Mouse (Mus musculus) lung, adult 10 weeks (tissue): Measurements from ENCODE around the gene Riox2. TPM values are rescaled to one million over a fixed set of nuclear protein-coding genes. Genes with fewer than 3 reads are reported as not detected.

Experiments
- polyA plus RNA-seq: library from polyadenylated mRNA; stranded (reverse); fragments of 350-450 nt; fragmentation: Illumina TruSeq; extraction: RNeasy Lipid Tissue Mini Kit (QIAGEN cat#74804); gene quantifications from one replicate; pipeline ENCODE4 v1.2.3, GENCODE M21; 2014; ENCODE audit warnings: low read depth, low replicate concordance; ENCODE audit not compliant: insufficient read depth

Gene Riox2
- polyA plus RNA-seq: 10.7 TPM

GRCm38 (mm10) chr16:59471637-59472278 lies at the start of gene Riox2:
Riox2 (plus strand) TSS chr16:59471775.

Other genes starting within 250 kb of the Riox2 start
- not detected for gene Olfr201, start 199.1 kb upstream of the Riox2 start, polyA plus RNA-seq
- gene Olfr202, start 185.0 kb upstream of the Riox2 start, polyA plus RNA-seq: not detected
- not detected for gene Olfr203, start 172.9 kb upstream of the Riox2 start, polyA plus RNA-seq
- not detected for gene Olfr204, start 153.5 kb upstream of the Riox2 start, polyA plus RNA-seq
- gene Olfr205, start 140.6 kb upstream of the Riox2 start, polyA plus RNA-seq: not detected
- gene Olfr206, start 122.5 kb upstream of the Riox2 start, polyA plus RNA-seq: not detected
- gene Olfr209, start 107.8 kb upstream of the Riox2 start, polyA plus RNA-seq: not detected
- gene Gabrr3, start 64.4 kb upstream of the Riox2 start, polyA plus RNA-seq: not detected
- gene Crybg3, start 129.2 kb downstream of the Riox2 start, polyA plus RNA-seq: 9.2 TPM
- 12.5 TPM for gene Arl6, start 167.6 kb downstream of the Riox2 start, polyA plus RNA-seq